Mouse (Mus musculus) heart, embryonic 12.5 days (tissue): ENCODE results near the gene Ubr4. TPM values are rescaled to one million over a fixed set of nuclear protein-coding genes. Genes with fewer than 3 reads are reported as not detected.
A peak's percentile ranks its signal among the peaks of the same experiment; 100 is the strongest.
"Not testable (repeated sequence)": the region's sequence is repeated elsewhere in the genome, so short reads cannot be mapped to it uniquely, and the experiment has no call there.

ENCODE experiments used
- ATAC-seq: fragments of 200-750 bp; cut with Nextera tagmentation; 2 replicates; pipeline ENCODE4 v1.8.0; 2017; ENCODE audit warnings: moderate TSS enrichment, moderate library complexity; ENCODE audit not compliant: insufficient number of reproducible peaks, low FRiP score
- H3K27ac ChIP-seq: fragments of 300-500 bp; sonication (generic); 2 replicates; pipeline ENCODE4 v1.5.1; 2016; ENCODE audit warnings: mild to moderate bottlenecking, moderate library complexity; ENCODE audit not compliant: poor library complexity, severe bottlenecking
- H3K27me3 ChIP-seq: fragments of 300-500 bp; sonication (generic); replicated peaks from 2 replicates; pipeline ENCODE4 v1.6.1; 2016; ENCODE audit warnings: mild to moderate bottlenecking, moderate library complexity
- H3K36me3 ChIP-seq: fragments of 300-500 bp; sonication (generic); 2 replicates; pipeline ENCODE4 v1.6.1; 2016; ENCODE audit warnings: mild to moderate bottlenecking, moderate library complexity
- H3K4me1 ChIP-seq: fragments of 300-500 bp; sonication (generic); replicated peaks from 2 replicates; pipeline ENCODE4 v1.6.1; 2016; ENCODE audit warnings: mild to moderate bottlenecking
- H3K4me2 ChIP-seq: fragments of 300-500 bp; sonication (generic); 2 replicates; pipeline ENCODE4 v1.6.1; 2016; ENCODE audit warnings: mild to moderate bottlenecking, moderate library complexity
- H3K4me3 ChIP-seq: fragments of 300-500 bp; sonication (generic); 2 replicates; pipeline ENCODE4 v1.5.1; 2016; ENCODE audit warnings: mild to moderate bottlenecking
- H3K9ac ChIP-seq: fragments of 300-500 bp; sonication (generic); 2 replicates; pipeline ENCODE4 v1.6.1; 2016; ENCODE audit warnings: mild to moderate bottlenecking, moderate library complexity
- H3K9me3 ChIP-seq: fragments of 300-500 bp; sonication (generic); replicated peaks from 2 replicates; pipeline ENCODE4 v1.6.1; 2016; ENCODE audit warnings: mild to moderate bottlenecking, moderate library complexity
- WGBS: fragments of 180-500 bp; shearing (Covaris S2); methylation state at CpG from one replicate; pipeline ENCODE4 v1.1.7; 2016; 5-methylcytosine and 5-hydroxymethylcytosine counted together
- polyA plus RNA-seq: library from polyadenylated mRNA; unstranded; fragments of >200 nt; fragmentation: Nextera tagmentation; extraction: Ambion mirVana; gene quantifications from 2 replicates; pipeline ENCODE4 v1.2.1, GENCODE M21; 2016

The Ubr4 gene
- polyA plus RNA-seq, 1 experiment from 2014 or later = 64.9 TPM

GRCm38 (mm10) chr4:139385841-139386240 lies 33.4 kb downstream of the Ubr4 start:
- H3K27ac ChIP-seq, H3K27me3 ChIP-seq, H3K9ac ChIP-seq, H3K9me3 ChIP-seq, H3K4me3 ChIP-seq, ATAC-seq, H3K4me2 ChIP-seq: not testable (repeated sequence)
- WGBS = 93% methylated on average over 5 of the region's 5 CpGs
- Histone ChIP-seq H3K4me1 (peaks cover 61% of the 10 kb centered on the region), H3K36me3 (peaks cover 11% of the 10 kb centered on the region)

- peaks cover 21% of the 10 kb centered on the region for H3K36me3 ChIP-seq
- peaks cover 62% of the 10 kb centered on the region for H3K4me1 ChIP-seq
- H3K9me3 ChIP-seq = no peaks in the 10 kb centered on the region
- no peak overlapping the region for H3K4me2 ChIP-seq
- H3K9ac ChIP-seq = no peak overlapping the region
- WGBS = 47% methylated on average over 6 of the region's 6 CpGs
- H3K4me3 ChIP-seq = no peak overlapping the region
- no peak for ATAC-seq
- H3K27ac ChIP-seq = peak overlapping the region; percentile 27
- no peaks in the 10 kb centered on the region for H3K27me3 ChIP-seq
Observed at GRCm38 (mm10) chr4:139386869-139387319, 34.5 kb downstream of the Ubr4 start.

- peaks cover 44% of the 10 kb centered on the region for H3K36me3 ChIP-seq
- no peak overlapping the region for H3K9ac ChIP-seq
- peaks cover 48% of the 10 kb centered on the region for H3K4me1 ChIP-seq
- H3K4me2 ChIP-seq = no peak overlapping the region
- WGBS = 84% methylated on average over 4 of the region's 4 CpGs
- ATAC-seq = no peak
- H3K27ac ChIP-seq = no peak overlapping the region
- peaks cover 8% of the 10 kb centered on the region for H3K27me3 ChIP-seq
- H3K4me3 ChIP-seq = no peak overlapping the region
- H3K9me3 ChIP-seq = no peaks in the 10 kb centered on the region
Observed at GRCm38 (mm10) chr4:139389557-139389956, 37.1 kb downstream of the Ubr4 start.

DNA sequence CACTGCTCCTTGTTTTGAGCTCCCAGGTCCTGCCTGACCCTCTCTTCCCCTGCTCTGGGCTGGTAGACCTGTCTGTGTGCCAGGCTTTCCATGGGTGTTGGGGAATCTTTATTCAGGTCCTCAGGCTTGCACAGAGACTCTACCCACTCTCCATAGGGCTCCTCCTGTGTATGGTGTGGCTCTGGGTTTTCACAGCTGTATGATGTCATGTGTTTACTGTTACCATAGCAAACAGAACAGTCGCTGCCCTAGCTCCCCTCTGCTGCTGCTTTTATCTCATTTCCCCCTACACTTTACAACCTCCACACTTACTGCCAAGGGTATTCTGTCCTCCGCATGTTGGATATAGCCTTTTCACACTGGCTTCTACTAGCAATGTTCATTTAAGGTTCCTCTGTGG lies 43.0 kb downstream of the Ubr4 start:
- no peak overlapping the region for H3K27ac ChIP-seq
- H3K9me3 ChIP-seq = no peaks in the 10 kb centered on the region
- H3K9ac ChIP-seq = no peak overlapping the region
- H3K4me1 ChIP-seq = peaks cover 19% of the 10 kb centered on the region
- peaks cover 8% of the 10 kb centered on the region for H3K27me3 ChIP-seq
- peaks cover 93% of the 10 kb centered on the region for H3K36me3 ChIP-seq
- ATAC-seq = no peak
- WGBS = 32% methylated on average over 2 of the region's 2 CpGs
- H3K4me3 ChIP-seq = no peak overlapping the region
- H3K4me2 ChIP-seq = no peak overlapping the region

DNA sequence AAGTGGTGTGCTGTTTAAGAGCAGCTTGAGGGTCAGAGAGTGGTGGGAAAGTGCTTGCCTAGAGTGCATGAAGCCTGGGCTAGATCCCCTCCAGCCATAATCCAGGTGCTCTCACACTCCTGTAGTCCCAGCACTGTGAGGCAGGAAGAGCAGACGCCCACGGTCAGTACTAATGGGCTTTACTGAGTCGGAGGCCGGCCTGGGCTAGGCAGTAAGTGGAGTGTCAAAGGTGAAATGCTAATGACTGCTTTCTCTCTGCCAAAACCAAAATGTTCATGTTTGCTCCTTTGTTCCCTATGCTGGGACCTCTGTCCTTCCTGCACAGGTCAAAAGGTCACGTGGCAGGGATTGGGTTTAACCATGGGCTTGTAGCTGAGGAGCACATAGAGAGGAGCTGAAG lies 48.1 kb downstream of the Ubr4 start:
- Histone ChIP-seq H3K27me3 (no peaks in the 10 kb centered on the region), H3K27ac (no peak overlapping the region), H3K4me3 (no peak overlapping the region), H3K4me2 (no peak overlapping the region), H3K9me3 (no peaks in the 10 kb centered on the region), H3K36me3 (peaks cover 94% of the 10 kb centered on the region), H3K9ac (no peak overlapping the region), H3K4me1 (peaks cover 3% of the 10 kb centered on the region)
- 89% methylated on average over 5 of the region's 5 CpGs for WGBS
- ATAC-seq = no peak

DNA sequence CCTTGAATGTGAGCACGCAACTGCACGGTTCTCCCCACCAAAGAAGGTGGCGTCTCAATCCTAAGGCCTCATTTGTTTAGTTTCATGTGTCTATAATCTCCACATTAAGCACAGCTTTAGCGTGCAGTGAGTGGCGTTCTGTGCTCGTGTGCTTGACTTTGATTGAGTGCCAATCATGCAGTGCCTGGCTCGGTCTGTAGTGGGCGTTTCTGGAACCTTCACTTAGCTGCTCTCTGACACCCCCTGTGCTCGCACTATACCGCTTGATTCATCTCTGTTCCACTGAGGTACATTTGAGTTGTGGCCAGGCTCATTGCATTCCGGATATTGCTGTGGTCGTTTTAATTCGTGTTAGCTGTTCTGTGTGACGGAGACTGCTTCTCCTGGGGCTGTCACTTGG lies 50.8 kb downstream of the Ubr4 start:
- no peak overlapping the region for H3K27ac ChIP-seq
- 81% methylated on average over 14 of the region's 14 CpGs for WGBS
- ATAC-seq = no peak
- H3K9ac ChIP-seq = no peak overlapping the region
- no peak overlapping the region for H3K4me3 ChIP-seq
- H3K4me1 ChIP-seq = no peaks in the 10 kb centered on the region
- H3K9me3 ChIP-seq = no peaks in the 10 kb centered on the region
- H3K36me3 ChIP-seq = peaks cover 96% of the 10 kb centered on the region
- H3K4me2 ChIP-seq = no peak overlapping the region
- H3K27me3 ChIP-seq = no peaks in the 10 kb centered on the region

DNA sequence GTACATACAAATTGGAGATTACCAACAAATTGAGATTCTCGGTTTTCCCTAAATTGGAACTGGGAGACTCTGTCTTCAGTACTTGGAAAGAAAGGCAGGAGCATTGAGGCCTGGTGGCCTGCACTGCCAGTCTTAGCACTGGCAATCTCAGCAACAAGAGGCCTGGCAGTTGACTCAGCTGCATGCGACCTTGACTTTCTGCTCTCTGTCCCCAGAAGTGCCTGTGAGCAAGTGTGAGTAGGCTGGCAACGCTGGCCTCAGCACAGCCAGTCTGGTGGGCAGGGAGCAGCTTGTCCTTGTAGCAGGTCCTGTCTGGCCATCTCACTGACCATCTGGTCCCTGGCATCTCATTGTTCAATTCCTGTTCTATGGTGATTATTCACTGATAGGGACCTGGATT lies 58.9 kb downstream of the Ubr4 start:
- Histone ChIP-seq H3K9ac (no peak overlapping the region), H3K4me1 (no peaks in the 10 kb centered on the region), H3K27ac (no peak overlapping the region), H3K36me3 (peaks cover 98% of the 10 kb centered on the region), H3K27me3 (no peaks in the 10 kb centered on the region), H3K4me3 (no peak overlapping the region), H3K9me3 (no peaks in the 10 kb centered on the region), H3K4me2 (no peak overlapping the region)
- no peak for ATAC-seq
- WGBS = 79% methylated on average over 3 of the region's 3 CpGs

GRCm38 (mm10) chr4:139417868-139418267 lies 65.5 kb downstream of the Ubr4 start:
- no peak overlapping the region for H3K9ac ChIP-seq
- ATAC-seq = no peak
- H3K4me3 ChIP-seq = no peak overlapping the region
- no peaks in the 10 kb centered on the region for H3K9me3 ChIP-seq
- H3K27ac ChIP-seq = no peak overlapping the region
- H3K4me1 ChIP-seq = no peaks in the 10 kb centered on the region
- WGBS = 63% methylated on average over 1 of the region's 1 CpGs
- H3K27me3 ChIP-seq = no peaks in the 10 kb centered on the region
- H3K36me3 ChIP-seq = peaks cover 99% of the 10 kb centered on the region
- H3K4me2 ChIP-seq = no peak overlapping the region

DNA sequence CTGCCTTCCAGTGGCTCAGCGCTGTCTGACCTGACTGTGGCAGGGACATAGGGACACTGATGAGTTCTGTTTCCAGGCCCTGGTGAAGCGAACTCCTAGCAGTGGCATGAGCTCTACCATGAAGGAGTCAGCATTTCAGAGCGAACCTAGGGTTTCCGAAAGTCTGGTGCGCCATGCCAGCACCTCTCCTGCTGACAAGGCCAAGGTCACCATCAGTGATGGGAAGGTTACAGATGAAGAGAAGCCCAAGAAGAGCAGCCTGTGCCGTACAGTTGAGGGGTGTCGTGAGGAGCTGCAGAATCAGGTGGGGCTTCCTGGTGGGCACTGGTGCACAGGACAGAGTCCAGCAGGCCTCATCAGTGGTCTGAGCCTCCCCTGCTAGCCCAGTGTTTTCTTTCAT lies 69.2 kb downstream of the Ubr4 start:
- no peaks in the 10 kb centered on the region for H3K27me3 ChIP-seq
- no peaks in the 10 kb centered on the region for H3K4me1 ChIP-seq
- 93% methylated on average over 7 of the region's 7 CpGs for WGBS
- no peak overlapping the region for H3K4me3 ChIP-seq
- H3K27ac ChIP-seq = no peak overlapping the region
- H3K36me3 ChIP-seq = peaks cover 99% of the 10 kb centered on the region
- H3K9me3 ChIP-seq = no peaks in the 10 kb centered on the region
- H3K9ac ChIP-seq = no peak overlapping the region
- ATAC-seq = no peak
- H3K4me2 ChIP-seq = no peak overlapping the region

DNA sequence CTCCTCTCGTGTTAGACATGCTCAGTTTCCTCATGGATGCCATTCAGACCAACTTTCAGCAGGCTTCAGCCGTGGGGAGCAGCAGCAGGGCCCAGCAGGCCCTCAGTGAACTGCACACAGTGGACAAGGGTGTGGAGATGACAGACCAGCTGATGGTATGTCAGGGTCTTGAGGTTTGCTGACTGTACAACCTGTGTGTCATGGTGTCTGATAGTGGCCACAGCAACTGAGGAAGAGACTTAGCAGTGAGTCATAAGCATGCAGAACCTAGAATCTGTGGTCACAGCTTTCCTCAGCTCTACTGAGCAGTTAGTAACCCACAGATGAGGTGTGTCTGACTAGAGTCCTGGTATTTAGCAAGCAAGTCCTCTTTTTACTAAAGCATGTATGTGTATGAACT lies 70.0 kb downstream of the Ubr4 start:
- Histone ChIP-seq H3K27me3 (no peaks in the 10 kb centered on the region), H3K9me3 (no peaks in the 10 kb centered on the region), H3K4me3 (no peak overlapping the region), H3K27ac (no peak overlapping the region), H3K4me2 (no peak overlapping the region), H3K9ac (no peak overlapping the region), H3K4me1 (no peaks in the 10 kb centered on the region), H3K36me3 (peaks cover 99% of the 10 kb centered on the region)
- 87% methylated on average over 2 of the region's 2 CpGs for WGBS
- ATAC-seq = no peak

DNA sequence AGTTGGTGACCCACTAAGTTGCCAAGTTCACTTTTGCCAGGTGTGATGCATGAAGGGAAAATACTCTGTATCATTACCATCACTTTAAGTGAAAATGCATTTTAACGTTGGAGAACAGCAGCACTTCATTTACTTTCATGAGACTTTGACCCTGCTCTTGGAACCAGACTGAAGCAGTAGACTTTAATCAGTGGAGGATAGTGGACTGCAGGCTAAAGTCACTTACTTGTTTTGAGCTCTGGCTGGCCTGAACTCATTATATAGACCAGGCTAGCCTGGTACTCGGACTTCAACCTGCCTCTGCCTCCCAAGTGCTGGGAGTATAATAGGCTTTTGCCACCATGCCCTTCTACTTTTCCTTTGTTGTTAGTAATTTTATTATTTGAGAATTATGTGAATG lies 70.9 kb downstream of the Ubr4 start:
- Histone ChIP-seq H3K4me1 (no peaks in the 10 kb centered on the region), H3K27me3 (no peaks in the 10 kb centered on the region), H3K9me3 (no peaks in the 10 kb centered on the region), H3K9ac (no peak overlapping the region), H3K4me3 (no peak overlapping the region), H3K4me2 (no peak overlapping the region), H3K36me3 (peaks cover 100% of the 10 kb centered on the region), H3K27ac (no peak overlapping the region)
- WGBS = 76% methylated on average over 2 of the region's 2 CpGs
- ATAC-seq = no peak

DNA sequence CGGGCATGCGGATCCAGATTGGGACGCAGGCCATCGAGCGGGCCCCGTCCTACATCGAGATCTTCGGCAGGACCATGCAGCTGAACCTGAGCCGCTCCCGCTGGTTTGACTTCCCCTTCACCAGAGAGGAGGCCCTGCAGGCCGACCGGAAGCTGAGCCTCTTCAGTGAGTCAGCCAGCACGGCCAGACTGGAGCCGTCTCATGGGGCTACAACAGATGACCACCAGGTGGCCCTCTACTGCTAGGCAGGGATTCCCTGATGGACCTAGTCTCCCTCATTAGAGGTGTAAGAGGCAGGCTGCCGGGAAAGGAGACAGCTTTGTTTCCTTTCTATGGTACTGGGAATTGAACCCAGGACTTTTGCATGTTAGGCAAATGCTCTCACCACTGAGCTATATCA lies 77.8 kb downstream of the Ubr4 start:
- Histone ChIP-seq H3K4me3 (no peak overlapping the region), H3K4me1 (peaks cover 34% of the 10 kb centered on the region), H3K36me3 (peaks cover 99% of the 10 kb centered on the region), H3K9me3 (no peaks in the 10 kb centered on the region), H3K9ac (no peak overlapping the region), H3K4me2 (no peak overlapping the region), H3K27me3 (no peaks in the 10 kb centered on the region), H3K27ac (no peak overlapping the region)
- 42% methylated on average over 15 of the region's 15 CpGs for WGBS
- 0 out of 2 replicates have a peak, but pooled peaks have one; percentile 34 for ATAC-seq
